Mouse (Mus musculus) limb, embryonic 13.5 days (tissue): ENCODE data around the gene Bpifb1. TPM values are rescaled to one million over a fixed set of nuclear protein-coding genes. Genes with fewer than 3 reads are reported as not detected.
"Not testable (repeated sequence)": the region's sequence is repeated elsewhere in the genome, so short reads cannot be mapped to it uniquely, and the experiment has no call there.

Experiments used
- ATAC-seq: fragments of 200-750 bp; cut with Nextera tagmentation; 2 replicates; pipeline ENCODE4 v1.8.0; 2017; ENCODE audit warnings: low read depth, moderate number of reproducible peaks, moderate TSS enrichment; ENCODE audit not compliant: low FRiP score
- H3K27ac ChIP-seq: fragments of 300-500 bp; sonication (generic); 2 replicates; pipeline ENCODE4 v1.5.1; 2015; ENCODE audit warnings: inconsistent platforms, mild to moderate bottlenecking, moderate library complexity
- H3K27me3 ChIP-seq: fragments of 300-500 bp; sonication (generic); 2 replicates; pipeline ENCODE4 v1.6.1; 2015; ENCODE audit warnings: mild to moderate bottlenecking, inconsistent platforms
- H3K36me3 ChIP-seq: fragments of 300-500 bp; sonication (generic); 2 replicates; pipeline ENCODE4 v1.6.1; 2015; ENCODE audit warnings: inconsistent platforms, mild to moderate bottlenecking, moderate library complexity
- H3K4me1 ChIP-seq: fragments of 300-500 bp; sonication (generic); 2 replicates; pipeline ENCODE4 v1.6.1; 2015; ENCODE audit warnings: inconsistent platforms
- H3K4me2 ChIP-seq: fragments of 300-500 bp; sonication (generic); replicated peaks from 2 replicates; pipeline ENCODE4 v1.6.1; 2015; ENCODE audit warnings: inconsistent platforms, mild to moderate bottlenecking, moderate library complexity
- H3K4me3 ChIP-seq: fragments of 300-500 bp; sonication (generic); 2 replicates; pipeline ENCODE4 v1.5.1; 2015; ENCODE audit warnings: moderate library complexity, mild to moderate bottlenecking, inconsistent platforms
- H3K9ac ChIP-seq: fragments of 300-500 bp; sonication (generic); 2 replicates; pipeline ENCODE4 v1.6.1; 2015; ENCODE audit warnings: mild to moderate bottlenecking, inconsistent platforms
- H3K9me3 ChIP-seq: fragments of 300-500 bp; sonication (generic); 2 replicates; pipeline ENCODE4 v1.6.1; 2016; ENCODE audit warnings: inconsistent platforms
- WGBS: fragments of 180-500 bp; shearing (Covaris S2); methylation state at CpG from one replicate; pipeline ENCODE4 v1.1.7; 2015; 5-methylcytosine and 5-hydroxymethylcytosine counted together
- polyA plus RNA-seq: library from polyadenylated mRNA; unstranded; fragments of >200 nt; fragmentation: Nextera tagmentation; extraction: Ambion mirVana; gene quantifications from 2 replicates; pipeline ENCODE4 v1.2.1, GENCODE M21; 2015

The Bpifb1 gene
- not detected in 2 replicates for polyA plus RNA-seq

GRCm38 (mm10) chr2:154190546-154191258, at the start of gene Bpifb1:
Bpifb1 (plus strand) TSS chr2:154190818.
- Histone ChIP-seq H3K27me3 (no peaks in the 10 kb centered on the region), H3K4me1 (no peaks in the 10 kb centered on the region), H3K36me3 (no peaks in the 10 kb centered on the region), H3K27ac (no peak within 1 kb of the TSS), H3K4me3 (no peak within 1 kb of the TSS), H3K9me3 (no peaks in the 10 kb centered on the region), H3K4me2 (no peak within 1 kb of the TSS), H3K9ac (no peak within 1 kb of the TSS)
- 84% methylated on average over 11 of the region's 11 CpGs for WGBS
- no peak for ATAC-seq

- no peaks in the 10 kb centered on the region for H3K9me3 ChIP-seq
- no peaks in the 10 kb centered on the region for H3K27me3 ChIP-seq
- H3K9ac ChIP-seq: no peak within 1 kb of the TSS
- H3K4me2 ChIP-seq: no peak within 1 kb of the TSS
- H3K4me1 ChIP-seq: no peaks in the 10 kb centered on the region
- no peak within 1 kb of the TSS for H3K27ac ChIP-seq
- WGBS: 81% methylated on average over 4 of the region's 4 CpGs
- ATAC-seq: no peak
- no peaks in the 10 kb centered on the region for H3K36me3 ChIP-seq
- H3K4me3 ChIP-seq: no peak within 1 kb of the TSS
Observed at GRCm38 (mm10) chr2:154142580-154142979, 48.0 kb upstream of the Bpifb1 start, which contains the start of gene Bpifa1. Bpifa1 (plus strand) TSS chr2:154142880.

- H3K27ac ChIP-seq: no peak overlapping the region
- no peak for ATAC-seq
- no peaks in the 10 kb centered on the region for H3K4me1 ChIP-seq
- WGBS: 79% methylated on average over 3 of the region's 3 CpGs
- H3K4me2 ChIP-seq: no peak overlapping the region
- no peak overlapping the region for H3K4me3 ChIP-seq
- H3K9ac ChIP-seq: no peak overlapping the region
- no peaks in the 10 kb centered on the region for H3K36me3 ChIP-seq
- H3K27me3 ChIP-seq: no peaks in the 10 kb centered on the region
- H3K9me3 ChIP-seq: no peaks in the 10 kb centered on the region
Observed at GRCm38 (mm10) chr2:154143735-154144134, 46.9 kb upstream of the Bpifb1 start.

GRCm38 (mm10) chr2:154147496-154147895, 43.1 kb upstream of the Bpifb1 start:
- H3K4me1 ChIP-seq: no peaks in the 10 kb centered on the region
- H3K27ac ChIP-seq: no peak overlapping the region
- H3K27me3 ChIP-seq: no peaks in the 10 kb centered on the region
- no peaks in the 10 kb centered on the region for H3K9me3 ChIP-seq
- WGBS: 78% methylated on average over 4 of the region's 4 CpGs
- no peak overlapping the region for H3K4me2 ChIP-seq
- H3K36me3 ChIP-seq: no peaks in the 10 kb centered on the region
- H3K9ac ChIP-seq: no peak overlapping the region
- no peak for ATAC-seq
- no peak overlapping the region for H3K4me3 ChIP-seq

GRCm38 (mm10) chr2:154158433-154158832, 32.2 kb upstream of the Bpifb1 start:
- Histone ChIP-seq H3K27me3 (no peaks in the 10 kb centered on the region), H3K4me2 (no peak overlapping the region), H3K4me3 (no peak overlapping the region), H3K4me1 (no peaks in the 10 kb centered on the region), H3K9ac (no peak overlapping the region), H3K27ac (no peak overlapping the region), H3K36me3 (no peaks in the 10 kb centered on the region), H3K9me3 (0 out of 2 replicates have a peak, but pooled peaks cover 4% of the 10 kb centered on the region)
- 30% methylated on average over 3 of the region's 3 CpGs for WGBS
- ATAC-seq: no peak

GRCm38 (mm10) chr2:154162307-154162706, 28.3 kb upstream of the Bpifb1 start, which contains the start of gene Bpifa5:
Bpifa5 (plus strand) TSS chr2:154162607.
- H3K4me1 ChIP-seq: no peaks in the 10 kb centered on the region
- H3K27ac ChIP-seq: no peak within 1 kb of the TSS
- H3K27me3 ChIP-seq: no peaks in the 10 kb centered on the region
- H3K4me2 ChIP-seq: no peak within 1 kb of the TSS
- 0 out of 2 replicates have a peak, but pooled peaks cover 4% of the 10 kb centered on the region for H3K9me3 ChIP-seq
- H3K9ac ChIP-seq: no peak within 1 kb of the TSS
- 79% methylated on average over 8 of the region's 8 CpGs for WGBS
- ATAC-seq: no peak
- no peaks in the 10 kb centered on the region for H3K36me3 ChIP-seq
- no peak within 1 kb of the TSS for H3K4me3 ChIP-seq

- no peaks in the 10 kb centered on the region for H3K4me1 ChIP-seq
- H3K9ac ChIP-seq: no peak overlapping the region
- no peak overlapping the region for H3K4me2 ChIP-seq
- H3K4me3 ChIP-seq: no peak overlapping the region
- ATAC-seq: no peak
- H3K9me3 ChIP-seq: 0 out of 2 replicates have a peak, but pooled peaks cover 4% of the 10 kb centered on the region
- 90% methylated on average over 5 of the region's 5 CpGs for WGBS
- no peaks in the 10 kb centered on the region for H3K36me3 ChIP-seq
- H3K27ac ChIP-seq: no peak overlapping the region
- H3K27me3 ChIP-seq: no peaks in the 10 kb centered on the region
Observed at GRCm38 (mm10) chr2:154163306-154163705, 27.3 kb upstream of the Bpifb1 start.

GRCm38 (mm10) chr2:154169172-154169571, 21.4 kb upstream of the Bpifb1 start:
- H3K36me3 ChIP-seq: no peaks in the 10 kb centered on the region
- 67% methylated on average over 3 of the region's 3 CpGs for WGBS
- H3K4me1 ChIP-seq: no peaks in the 10 kb centered on the region
- ATAC-seq: no peak
- H3K27ac ChIP-seq: no peak overlapping the region
- no peak overlapping the region for H3K9ac ChIP-seq
- no peaks in the 10 kb centered on the region for H3K9me3 ChIP-seq
- H3K4me3 ChIP-seq: no peak overlapping the region
- no peaks in the 10 kb centered on the region for H3K27me3 ChIP-seq
- no peak overlapping the region for H3K4me2 ChIP-seq

- ATAC-seq: no peak
- Histone ChIP-seq H3K4me2 (no peak overlapping the region), H3K4me1 (no peaks in the 10 kb centered on the region), H3K9me3 (no peaks in the 10 kb centered on the region), H3K27ac (no peak overlapping the region), H3K36me3 (no peaks in the 10 kb centered on the region), H3K27me3 (no peaks in the 10 kb centered on the region), H3K9ac (no peak overlapping the region), H3K4me3 (no peak overlapping the region)
- 78% methylated on average over 6 of the region's 6 CpGs for WGBS
Observed at GRCm38 (mm10) chr2:154171621-154172020, 19.0 kb upstream of the Bpifb1 start.

- no peaks in the 10 kb centered on the region for H3K9me3 ChIP-seq
- no peak overlapping the region for H3K27ac ChIP-seq
- no peak overlapping the region for H3K4me3 ChIP-seq
- WGBS: 45% methylated on average over 1 of the region's 1 CpGs
- ATAC-seq: no peak; the same call in 1 of the 2 replicates
- H3K4me2 ChIP-seq: no peak overlapping the region
- no peaks in the 10 kb centered on the region for H3K27me3 ChIP-seq
- H3K36me3 ChIP-seq: no peaks in the 10 kb centered on the region
- no peak overlapping the region for H3K9ac ChIP-seq
- no peaks in the 10 kb centered on the region for H3K4me1 ChIP-seq
Observed at GRCm38 (mm10) chr2:154173313-154173712, 17.3 kb upstream of the Bpifb1 start.

- H3K9me3 ChIP-seq, ATAC-seq, H3K36me3 ChIP-seq, H3K4me3 ChIP-seq, H3K4me2 ChIP-seq, H3K27ac ChIP-seq, H3K27me3 ChIP-seq, H3K4me1 ChIP-seq, H3K9ac ChIP-seq: not testable (repeated sequence)
- WGBS: 82% methylated on average over 7 of the region's 7 CpGs
Observed at GRCm38 (mm10) chr2:154181900-154182299, 8.7 kb upstream of the Bpifb1 start.

GRCm38 (mm10) chr2:154183061-154183460, 7.6 kb upstream of the Bpifb1 start:
- not testable (repeated sequence) for H3K4me2 ChIP-seq, H3K27ac ChIP-seq, H3K9ac ChIP-seq, H3K9me3 ChIP-seq, ATAC-seq, H3K4me3 ChIP-seq, H3K27me3 ChIP-seq, H3K36me3 ChIP-seq, H3K4me1 ChIP-seq
- 66% methylated on average over 4 of the region's 4 CpGs for WGBS

GRCm38 (mm10) chr2:154185319-154185718, 5.3 kb upstream of the Bpifb1 start:
- no peaks in the 10 kb centered on the region for H3K9me3 ChIP-seq
- no peak overlapping the region for H3K4me2 ChIP-seq
- no peak overlapping the region for H3K27ac ChIP-seq
- H3K9ac ChIP-seq: no peak overlapping the region
- no peak overlapping the region for H3K4me3 ChIP-seq
- WGBS: 84% methylated on average over 6 of the region's 6 CpGs
- no peak for ATAC-seq
- H3K36me3 ChIP-seq: no peaks in the 10 kb centered on the region
- H3K27me3 ChIP-seq: no peaks in the 10 kb centered on the region
- no peaks in the 10 kb centered on the region for H3K4me1 ChIP-seq
